Mouse (Mus musculus): ENCODE data around the gene Ogdh.
A peak's percentile ranks its signal among the peaks of the same experiment; 100 is the strongest.
"Not testable (repeated sequence)": the region's sequence is repeated elsewhere in the genome, so short reads cannot be mapped to it uniquely, and the experiment has no call there.

The Ogdh gene

DNA sequence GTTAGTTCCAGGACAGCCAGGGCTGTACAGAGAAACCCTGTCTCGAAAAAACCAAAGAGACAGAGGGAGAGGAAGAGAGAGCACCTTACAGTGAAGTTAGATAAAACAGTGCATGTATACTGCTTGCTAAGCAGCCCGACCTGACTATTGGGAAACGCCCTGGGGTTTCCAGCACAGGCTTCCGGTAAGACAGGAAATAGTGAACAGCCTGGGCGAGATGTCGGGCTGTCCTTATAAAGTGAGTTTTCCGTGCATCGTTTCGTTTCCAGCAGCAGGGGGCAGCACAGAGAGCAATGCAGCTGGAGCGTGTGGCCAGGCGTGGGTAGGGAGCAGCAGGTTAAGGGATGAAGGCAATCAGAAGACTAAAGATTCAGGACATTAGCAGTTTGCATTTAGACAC lies 74.5 kb downstream of the Ogdh start:
- DNase-seq (ENCODE audit: extremely low read depth, insufficient read length, low spot score), result peak; percentile 74

DNA sequence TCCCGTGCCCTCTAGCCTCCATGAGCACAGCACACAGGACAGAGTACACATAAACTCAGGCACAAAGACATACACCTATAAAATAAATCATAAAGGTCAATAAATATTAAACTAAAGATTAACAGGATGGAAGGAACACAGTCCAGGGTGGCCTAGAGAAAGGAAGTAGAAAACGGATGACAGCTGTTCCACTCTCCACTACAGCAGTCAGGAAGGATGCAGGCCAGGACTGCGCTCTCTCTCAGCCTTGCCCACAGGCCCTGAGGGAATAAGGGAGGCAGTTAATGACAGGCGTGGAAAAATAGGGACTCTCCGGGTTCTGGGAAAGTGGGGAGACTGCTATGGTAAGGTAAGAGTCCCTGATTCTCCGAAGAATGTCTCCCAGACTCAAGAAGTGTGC lies 75.0 kb downstream of the Ogdh start:
- no peak for DNase-seq (ENCODE audit: extremely low read depth, insufficient read length, low spot score)

DNA sequence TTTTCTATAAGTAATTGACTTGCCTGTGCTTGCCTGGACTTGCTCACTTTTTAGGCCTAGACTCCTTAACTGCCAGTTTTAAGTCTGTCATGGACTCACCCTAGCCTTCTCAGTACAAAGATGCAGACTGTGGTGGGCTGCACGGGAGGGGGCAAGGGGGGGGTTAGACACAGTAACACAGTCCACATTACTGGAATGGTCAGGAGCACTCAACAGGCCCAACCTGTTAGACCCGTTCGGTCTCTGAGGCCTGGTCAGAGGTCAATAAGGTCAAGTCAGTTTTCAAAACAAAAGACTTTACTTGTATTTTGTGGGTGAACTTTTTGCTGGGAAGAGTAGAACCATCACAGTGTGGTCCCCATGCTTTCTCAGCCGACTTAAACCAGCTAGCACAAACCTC lies 75.7 kb downstream of the Ogdh start:
- DNase-seq (ENCODE audit: extremely low read depth, insufficient read length, low spot score), result no peak

DNA sequence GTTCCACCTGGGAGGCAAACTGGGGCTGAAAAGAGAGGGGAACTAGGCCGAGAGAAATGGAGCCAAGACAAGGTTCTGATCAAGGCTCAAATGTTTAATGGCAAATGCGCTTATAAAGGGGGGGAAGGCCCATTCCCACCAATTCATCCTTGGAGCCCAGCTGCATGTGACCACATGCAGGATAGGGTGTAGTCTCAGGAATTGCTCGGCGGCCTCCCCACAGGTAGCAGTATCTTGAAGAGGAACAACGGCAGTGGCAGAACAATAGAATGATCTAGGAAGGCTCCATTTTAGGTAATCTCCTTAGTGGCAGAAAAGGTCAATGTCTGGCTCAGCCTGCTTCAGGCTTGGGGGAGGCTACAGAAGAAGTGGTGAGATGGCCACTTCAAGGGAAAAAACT lies 76.6 kb downstream of the Ogdh start:
- not testable (repeated sequence) for DNase-seq (ENCODE audit: extremely low read depth, insufficient read length, low spot score)

DNA sequence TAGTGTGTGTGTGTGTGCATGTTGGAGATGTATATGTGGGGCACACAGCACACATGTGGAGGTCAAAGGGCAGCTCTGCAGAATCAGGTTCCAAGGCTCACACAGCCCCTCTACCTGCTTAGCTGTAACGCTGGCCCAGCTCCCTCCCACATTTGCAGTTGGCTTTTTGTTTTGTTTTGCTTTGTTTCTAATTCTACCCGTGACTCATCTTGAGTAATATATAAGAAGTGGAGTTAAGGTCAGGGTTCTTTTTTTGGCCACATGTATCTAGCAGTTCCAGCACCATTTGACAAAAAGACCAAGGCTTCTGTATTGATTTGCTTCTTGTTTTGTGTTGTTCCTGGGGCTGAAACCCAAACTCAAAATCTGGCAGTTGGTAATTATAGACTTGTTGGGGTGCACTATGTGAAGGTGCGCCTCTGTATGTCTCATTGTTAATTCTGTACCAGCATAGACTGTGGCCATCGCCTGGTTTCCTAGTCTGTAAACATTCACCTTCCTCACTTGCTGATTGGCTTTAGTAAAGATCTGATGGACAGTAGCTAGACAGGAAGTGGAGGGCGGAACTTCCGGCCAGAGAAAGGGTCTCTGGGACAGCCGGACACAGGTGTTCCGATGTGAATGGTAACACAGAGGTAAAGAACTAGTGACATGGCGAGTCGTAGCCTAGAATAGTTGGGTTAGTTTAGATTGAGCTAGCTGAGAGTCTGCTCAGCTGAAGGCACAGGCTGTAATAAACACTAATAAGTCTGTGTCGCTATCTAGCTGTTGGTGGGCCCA lies 80.1 kb downstream of the Ogdh start:
- DNase-seq (ENCODE audit: extremely low read depth, insufficient read length, low spot score), result no peak

DNA sequence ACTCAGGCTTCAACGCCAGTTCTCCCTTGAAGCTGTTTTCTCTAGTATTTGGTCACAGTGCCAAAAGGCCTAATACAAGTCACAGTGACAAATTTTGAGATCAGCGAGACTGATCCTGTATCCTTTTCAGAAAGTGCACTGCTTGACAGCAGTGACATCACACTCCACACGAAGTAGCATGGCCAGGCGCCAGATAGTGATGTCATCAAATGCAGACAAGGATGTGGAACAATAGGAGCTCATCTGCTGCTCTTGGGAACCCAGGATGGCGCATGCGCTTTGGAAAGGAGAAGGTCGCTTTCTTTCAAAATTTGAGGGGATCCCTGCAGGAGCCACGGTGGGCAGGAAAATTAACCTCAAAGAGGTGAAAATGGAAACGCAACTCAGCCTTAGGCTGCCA lies 81.4 kb downstream of the Ogdh start:
- no peak for DNase-seq (ENCODE audit: extremely low read depth, insufficient read length, low spot score)

DNA sequence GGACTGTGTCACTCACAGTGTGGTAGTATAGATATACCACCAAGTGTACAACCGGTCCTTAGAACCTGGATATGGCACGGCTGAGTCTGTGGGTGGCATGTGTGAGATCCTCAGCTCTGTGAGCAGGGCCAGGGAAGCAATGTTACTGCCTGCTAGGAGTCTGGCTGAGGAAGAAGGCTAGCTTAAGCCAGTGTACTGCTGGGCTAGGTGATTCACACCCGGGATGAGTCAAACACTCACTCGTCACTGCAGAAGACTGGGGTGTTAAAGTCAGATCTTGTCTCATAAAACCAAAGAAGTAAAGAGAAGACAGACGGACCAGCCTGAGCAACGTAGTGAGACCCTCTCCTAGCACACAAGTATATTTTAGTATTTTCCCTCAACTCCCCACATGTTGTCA lies 89.5 kb downstream of the Ogdh start:
- peak; percentile 40 for DNase-seq (ENCODE audit: extremely low read depth, insufficient read length, low spot score)

DNA sequence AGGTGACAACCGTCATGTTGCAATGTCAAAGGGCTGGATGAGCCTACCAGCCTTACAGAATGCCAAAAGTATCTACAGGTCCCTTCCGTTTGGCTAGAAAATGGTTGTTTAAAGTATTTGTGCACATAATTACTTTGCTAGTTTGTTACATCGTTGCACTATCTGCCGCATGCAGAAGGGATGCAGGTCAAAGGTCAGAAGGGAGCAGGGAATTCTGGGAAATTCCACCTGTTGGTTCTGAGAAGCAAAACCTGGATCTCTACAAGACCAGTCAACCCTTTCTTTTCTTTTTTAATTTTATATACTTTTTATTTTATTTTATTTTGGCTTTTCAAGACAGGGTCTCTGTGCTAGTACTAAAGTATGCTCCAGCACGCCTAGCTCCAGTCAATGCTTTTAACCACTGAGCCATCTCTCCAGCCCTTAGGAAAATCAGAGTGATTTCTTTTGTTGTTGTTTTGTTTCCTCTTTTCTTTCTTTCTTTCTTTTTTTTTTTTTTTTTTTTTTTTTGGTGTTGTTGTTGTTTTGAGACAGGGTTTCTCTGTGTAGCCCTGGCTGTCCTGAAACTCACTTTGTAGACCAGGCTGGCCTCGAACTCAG lies 96.8 kb downstream of the Ogdh start:
- no peak for DNase-seq (ENCODE audit: extremely low read depth, insufficient read length, low spot score)

DNA sequence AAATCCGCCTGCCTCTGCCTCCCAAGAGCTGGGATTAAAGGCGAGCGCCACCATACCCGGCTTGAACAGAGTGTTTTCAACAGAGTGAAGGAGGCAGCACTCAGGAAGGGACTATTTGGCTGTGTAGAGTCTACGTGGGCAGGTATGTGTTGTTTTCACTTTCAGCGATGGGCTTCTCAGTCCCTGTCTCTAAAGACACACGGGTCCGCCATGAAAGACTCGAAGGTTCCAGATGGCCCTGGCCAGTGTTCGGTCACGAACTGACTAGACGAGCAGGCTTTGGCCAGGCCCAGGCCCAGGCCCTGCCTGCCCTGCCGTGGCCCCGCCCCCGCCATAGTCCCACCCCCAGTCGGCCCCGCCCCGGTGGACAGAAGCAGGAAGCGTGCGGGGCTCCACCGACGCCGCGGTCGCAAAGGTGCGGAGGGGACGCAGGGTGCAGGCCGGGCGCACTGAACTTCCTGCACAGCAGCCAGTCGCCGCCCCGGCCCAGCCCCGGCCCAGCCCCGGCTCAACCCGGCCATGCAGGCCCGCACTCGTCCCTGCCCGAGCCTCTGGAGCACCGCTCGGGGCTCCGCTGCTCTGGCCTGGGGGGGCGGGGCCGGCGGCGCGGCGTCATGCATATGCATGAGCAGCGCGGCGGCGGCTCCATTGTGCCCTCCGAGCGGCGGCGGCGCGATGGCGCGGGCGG lies 97.4 kb downstream of the Ogdh start, which contains the start of gene Zmiz2:
Zmiz2 (plus strand) TSS at position 349 of the 688 bp plus-strand sequence.
- DNase-seq (ENCODE audit: extremely low read depth, insufficient read length, low spot score), result peak; percentile 96

DNA sequence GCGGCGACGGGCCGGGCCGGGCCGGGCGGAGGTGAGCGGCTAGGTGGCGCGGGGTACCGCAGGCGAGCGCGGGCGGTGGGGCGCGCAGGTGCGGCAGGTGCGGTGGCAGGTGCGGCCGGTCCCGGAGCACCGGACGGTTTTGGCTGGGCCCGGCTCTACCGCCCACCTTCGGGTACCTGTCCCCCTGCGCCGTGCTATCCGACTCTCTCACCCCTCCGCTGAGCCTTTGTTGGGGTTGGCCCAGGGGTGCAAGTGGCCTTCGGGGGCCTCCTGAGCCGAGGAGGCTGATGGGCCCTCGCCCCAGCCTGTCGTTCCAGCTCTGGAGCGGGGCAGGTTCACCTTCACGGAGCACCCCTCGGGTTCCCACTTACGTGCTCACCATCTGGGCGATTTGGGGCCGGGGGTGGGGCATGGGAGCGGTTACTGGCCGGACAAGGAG lies 98.1 kb downstream of the Ogdh start:
- DNase-seq (ENCODE audit: extremely low read depth, insufficient read length, low spot score), result no peak

DNA sequence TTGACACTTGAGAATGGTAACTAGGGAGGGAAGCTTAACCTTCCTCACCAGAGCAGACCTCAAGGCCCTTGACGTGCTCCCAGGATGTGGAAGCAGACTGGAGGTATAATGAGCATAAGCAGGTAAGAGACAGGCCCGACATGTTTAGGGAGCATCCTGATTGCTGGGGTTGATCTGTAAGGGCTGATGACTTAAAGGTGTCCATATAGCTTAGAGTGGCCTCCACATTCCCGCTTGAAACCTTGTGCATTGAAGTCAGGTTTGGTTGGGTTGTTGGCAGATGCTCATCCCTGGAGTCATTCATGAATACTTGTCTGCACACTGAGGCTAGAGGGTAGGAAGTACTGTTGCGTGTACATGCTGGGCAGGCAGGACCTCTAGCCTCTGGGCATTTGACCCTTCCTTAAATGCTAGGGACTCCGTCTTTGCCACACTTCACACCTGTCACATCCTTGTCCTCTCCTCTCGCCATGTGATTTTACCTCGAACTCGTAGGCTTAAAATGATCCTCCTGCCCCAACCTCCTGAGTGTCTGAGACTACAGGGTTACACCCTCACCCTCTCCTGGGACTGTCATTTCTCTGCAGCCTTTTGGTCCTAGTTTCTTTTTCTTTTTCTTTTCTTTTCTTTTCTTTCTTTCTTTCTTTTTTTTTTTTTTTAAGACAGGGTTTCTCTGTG lies 99.1 kb downstream of the Ogdh start:
- DNase-seq (ENCODE audit: extremely low read depth, insufficient read length, low spot score), result no peak

DNA sequence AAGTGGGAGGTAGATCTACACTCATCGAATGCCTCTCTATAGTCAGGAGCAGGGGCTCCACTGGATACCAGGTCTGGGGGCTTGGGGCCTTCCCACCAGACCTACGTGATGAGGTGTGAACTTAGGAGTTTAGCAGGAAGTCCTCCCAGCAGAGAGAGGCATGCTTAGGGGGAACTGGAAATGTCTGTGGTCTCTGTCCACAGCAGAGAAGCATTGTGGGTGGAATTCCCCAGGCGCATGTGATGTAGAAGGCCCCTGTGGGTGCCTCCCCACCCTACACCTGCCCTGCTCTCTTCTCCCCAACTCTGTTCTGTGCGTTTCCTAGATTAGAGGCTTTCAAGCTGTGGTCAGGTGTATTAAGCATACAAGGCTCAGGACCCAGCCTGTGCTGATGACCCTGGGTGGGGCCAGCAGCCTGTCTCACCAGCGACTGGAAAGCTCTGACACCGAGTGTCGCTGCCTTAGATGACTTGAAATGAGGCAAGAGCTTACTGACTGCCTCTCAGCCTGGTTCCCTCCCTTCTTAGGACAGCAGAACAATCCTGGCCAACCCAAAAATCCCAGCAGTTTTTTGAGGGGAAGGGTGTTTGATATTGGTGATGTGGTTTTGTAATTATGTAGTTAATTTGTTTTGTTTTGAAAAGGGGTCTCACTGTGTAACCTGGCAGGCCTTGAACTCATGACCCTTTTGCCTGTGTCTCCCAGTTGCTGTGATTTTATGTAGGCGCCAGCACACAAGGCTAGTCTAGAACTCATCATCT lies 100.3 kb downstream of the Ogdh start:
- no peak for DNase-seq (ENCODE audit: extremely low read depth, insufficient read length, low spot score)

DNA sequence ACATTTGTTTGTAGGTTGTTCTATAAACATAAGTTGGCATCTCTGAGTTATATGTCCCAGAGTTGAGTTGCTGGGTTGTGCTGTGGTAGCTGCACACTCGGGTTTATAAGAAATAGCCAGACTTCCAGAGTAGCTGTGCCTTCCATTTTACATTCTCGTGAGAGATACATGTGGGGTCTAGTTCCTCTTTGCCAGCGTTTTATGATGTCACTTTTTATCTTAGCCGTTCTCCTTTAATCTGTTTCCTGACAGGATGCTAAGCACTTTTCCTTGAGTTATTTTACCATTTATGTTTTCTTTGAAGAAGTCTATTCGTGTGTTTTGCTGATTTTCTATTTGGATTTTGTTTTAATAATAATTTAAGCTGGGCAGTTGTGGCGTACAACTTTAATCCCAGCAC lies 101.4 kb downstream of the Ogdh start:
- no peak for DNase-seq (ENCODE audit: extremely low read depth, insufficient read length, low spot score)

DNA sequence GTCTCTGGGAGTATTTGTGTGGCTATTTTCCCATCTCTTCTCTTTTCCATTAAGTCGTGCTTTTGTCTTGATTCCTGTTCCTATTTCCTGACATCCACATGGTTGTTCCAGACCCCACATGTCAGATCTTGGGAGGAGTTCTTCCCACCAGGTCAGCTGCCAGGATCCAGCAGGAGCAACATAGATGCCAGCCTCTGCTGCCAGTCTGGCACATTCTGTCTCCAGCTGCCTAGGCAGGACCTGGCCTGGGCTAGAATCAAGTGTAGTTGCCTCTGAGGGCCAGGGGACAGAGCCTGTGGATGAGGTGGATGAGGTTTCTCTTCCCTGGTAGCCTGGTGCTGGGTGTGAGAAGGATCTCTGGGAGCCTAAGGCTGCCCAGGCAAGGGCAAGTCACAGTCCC lies 102.4 kb downstream of the Ogdh start:
- no peak for DNase-seq (ENCODE audit: extremely low read depth, insufficient read length, low spot score)

DNA sequence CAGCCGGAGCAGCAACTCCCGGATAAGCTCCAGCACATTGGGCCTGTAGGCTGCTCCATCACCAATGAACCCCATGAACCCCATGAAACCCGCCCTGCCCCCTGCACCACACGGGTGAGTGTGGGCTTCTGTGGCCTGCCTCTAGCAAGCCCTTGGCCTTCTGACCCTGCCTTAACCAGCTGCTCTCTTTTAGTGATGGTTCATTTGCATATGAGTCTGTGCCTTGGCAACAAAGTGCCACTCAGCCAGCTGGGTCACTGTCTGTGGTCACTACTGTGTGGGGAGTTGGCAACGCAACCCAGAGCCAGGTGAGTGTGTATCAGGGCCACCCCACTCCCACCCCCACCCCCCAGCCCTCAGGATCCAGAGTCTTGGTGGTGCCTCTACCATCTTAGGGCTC lies 104.1 kb downstream of the Ogdh start:
- DNase-seq (ENCODE audit: extremely low read depth, insufficient read length, low spot score), result no peak

DNA sequence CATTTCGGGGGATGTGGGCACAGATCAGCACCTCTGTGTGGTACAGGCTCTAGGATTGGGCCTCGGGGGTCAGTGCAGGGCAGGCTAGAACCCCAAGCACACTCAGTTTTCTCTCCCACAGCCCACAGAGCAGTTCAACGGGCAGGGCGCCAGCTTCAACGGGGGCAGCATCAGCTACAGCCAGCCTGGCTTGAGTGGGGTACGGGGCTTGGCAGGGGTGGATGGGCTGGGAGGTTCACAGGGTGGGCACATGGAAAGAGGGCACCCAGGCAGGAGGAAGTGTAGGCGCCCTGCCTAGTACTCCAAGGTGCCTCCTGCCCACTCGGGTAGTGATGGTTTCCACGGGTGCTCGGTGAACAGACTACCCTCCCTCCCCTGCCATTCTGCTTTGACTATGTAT lies 106.7 kb downstream of the Ogdh start:
- DNase-seq (ENCODE audit: extremely low read depth, insufficient read length, low spot score), result no peak

DNA sequence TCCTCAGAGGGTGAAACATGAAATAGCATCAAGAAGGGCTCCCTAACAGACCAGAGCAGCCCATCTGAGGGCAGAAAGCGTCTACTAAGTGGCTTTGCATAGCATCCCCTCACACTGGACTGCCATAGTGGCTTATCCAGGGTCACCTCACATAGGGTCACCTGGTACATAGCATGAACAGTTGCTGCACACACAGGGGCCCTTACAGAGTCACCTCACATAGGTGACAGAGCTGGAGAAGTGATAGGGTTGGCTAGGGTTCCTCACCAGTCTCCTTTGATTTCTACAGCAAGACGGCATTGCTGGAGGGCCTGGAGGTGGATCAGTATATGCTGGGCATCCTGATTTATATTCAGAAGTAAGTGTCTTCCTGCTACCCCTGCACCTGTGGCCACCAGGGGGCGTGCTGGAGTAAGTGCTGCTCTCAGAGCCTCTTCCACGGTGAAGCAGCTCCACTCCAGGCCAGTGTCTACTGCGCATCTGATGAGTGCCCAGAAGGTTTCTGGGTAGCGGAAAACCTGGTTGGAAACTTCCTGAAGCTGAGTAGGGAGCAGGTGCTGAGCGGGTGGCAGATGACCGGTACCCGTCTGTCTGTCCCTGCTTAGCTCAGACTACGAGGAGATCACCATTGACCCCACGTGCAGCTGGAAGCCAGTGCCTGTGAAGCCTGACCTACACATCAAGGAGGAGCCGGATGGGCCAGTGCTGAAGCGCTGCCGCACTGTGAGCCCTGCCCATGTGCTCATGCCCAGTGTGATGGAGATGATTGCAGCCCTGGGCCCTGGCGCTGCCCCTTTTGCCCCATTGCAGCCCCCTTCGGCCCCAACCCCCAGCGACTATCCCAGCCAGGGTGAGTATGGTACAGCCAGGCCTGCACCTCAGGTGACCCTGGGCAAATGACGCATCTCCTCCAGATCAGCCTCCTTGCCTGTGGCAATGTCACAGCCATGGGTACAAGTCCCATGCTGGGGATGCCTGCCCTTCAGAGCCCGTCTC lies 111.4 kb downstream of the Ogdh start:
- peak; percentile 46 for DNase-seq (ENCODE audit: extremely low read depth, insufficient read length, low spot score)

DNA sequence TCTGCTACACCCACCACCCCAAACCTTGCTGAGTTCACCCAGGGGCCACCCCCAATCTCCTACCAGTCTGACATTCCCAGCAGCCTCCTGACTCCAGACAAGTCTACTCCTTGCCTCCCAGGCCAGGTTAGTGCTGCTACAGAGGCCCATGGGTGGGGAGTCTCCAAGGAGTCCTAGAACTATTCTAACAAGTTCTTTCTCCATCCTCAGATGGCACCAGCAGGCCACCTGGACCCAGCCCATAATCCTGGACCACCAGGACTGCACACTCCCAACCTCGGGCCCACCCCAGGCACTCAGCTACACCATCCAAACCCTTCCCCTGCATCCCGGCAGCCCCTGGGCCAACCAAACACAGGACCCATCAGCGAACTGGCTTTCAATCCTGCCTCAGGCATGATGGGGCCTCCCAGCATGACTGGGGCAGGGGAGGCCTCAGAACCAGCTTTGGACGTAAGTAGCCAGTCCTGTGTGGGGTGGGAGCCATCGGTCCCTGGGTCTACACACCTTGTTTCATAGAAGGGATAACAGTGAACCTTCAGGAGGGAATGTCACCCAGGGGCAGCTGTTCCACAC lies 112.5 kb downstream of the Ogdh start:
- DNase-seq (ENCODE audit: extremely low read depth, insufficient read length, low spot score), result no peak
